Mouse (Mus musculus) gastrocnemius, postnatal 25 days (tissue): ENCODE data around the gene Il9. TPM values are rescaled to one million over a fixed set of nuclear protein-coding genes. Genes with fewer than 3 reads are reported as not detected.
A peak's percentile ranks its signal among the peaks of the same experiment; 100 is the strongest.

Experiments used
- DNase-seq: peaks from one replicate; pipeline ENCODE4 v3.0.0; 2022
- total RNA-seq, 2 experiments: library from RNA; stranded (reverse); gene quantifications; 1 replicate in 1 of 2; 2 replicates in 1 of 2; pipeline ENCODE4 v1.2.3; 2021

Il9 gene
- total RNA-seq, 2 experiments from 2014 or later = not detected

DNA sequence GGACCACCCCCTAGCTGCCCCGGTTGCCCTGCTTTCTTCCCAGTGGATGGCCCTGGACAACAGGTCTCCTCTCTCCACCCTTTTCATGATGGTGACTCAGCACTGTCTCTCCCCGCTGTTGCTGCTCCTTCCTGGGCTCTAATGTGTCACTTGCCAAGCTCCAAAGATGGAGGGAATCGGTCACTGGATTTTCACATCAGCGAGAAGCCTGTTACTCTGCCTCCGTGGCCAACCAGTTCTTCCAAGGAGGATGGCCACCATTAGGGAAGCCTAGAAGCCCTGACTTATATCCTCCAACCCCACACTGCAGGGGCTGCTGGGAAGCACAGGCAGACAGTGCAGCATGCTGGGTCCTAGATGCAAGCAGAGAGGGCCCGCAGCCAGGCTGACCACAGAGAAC is 10.8 kb downstream of the Il9 start:
- no peak for DNase-seq

- no peak for DNase-seq
These were observed 13.5 kb downstream of the Il9 start for GRCm38 (mm10) chr13:56468536-56468935.

- DNase-seq = no peak
These were observed 14.3 kb downstream of the Il9 start for GRCm38 (mm10) chr13:56467786-56468185.

- DNase-seq = no peak
These were observed 18.3 kb downstream of the Il9 start for GRCm38 (mm10) chr13:56463750-56464149.

DNA sequence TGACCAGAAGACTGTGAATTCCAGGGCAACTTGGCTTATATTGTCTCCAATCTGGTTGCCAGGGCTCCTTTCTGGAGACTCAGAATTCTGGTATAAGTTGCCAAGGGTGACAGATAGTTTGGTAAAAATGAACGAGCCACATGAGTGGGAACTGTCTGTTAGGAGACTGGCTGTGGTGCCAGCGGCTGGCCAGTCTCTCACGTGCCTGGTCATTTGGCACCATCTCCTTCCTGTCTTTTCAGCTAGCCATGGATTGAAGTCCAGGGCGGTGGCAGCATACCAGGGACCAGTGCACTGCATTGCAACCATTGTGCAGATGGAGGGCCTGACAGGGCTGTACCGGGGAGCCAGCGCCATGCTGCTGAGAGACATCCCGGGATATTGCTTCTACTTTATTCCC is 18.8 kb downstream of the Il9 start:
- no peak for DNase-seq

DNA sequence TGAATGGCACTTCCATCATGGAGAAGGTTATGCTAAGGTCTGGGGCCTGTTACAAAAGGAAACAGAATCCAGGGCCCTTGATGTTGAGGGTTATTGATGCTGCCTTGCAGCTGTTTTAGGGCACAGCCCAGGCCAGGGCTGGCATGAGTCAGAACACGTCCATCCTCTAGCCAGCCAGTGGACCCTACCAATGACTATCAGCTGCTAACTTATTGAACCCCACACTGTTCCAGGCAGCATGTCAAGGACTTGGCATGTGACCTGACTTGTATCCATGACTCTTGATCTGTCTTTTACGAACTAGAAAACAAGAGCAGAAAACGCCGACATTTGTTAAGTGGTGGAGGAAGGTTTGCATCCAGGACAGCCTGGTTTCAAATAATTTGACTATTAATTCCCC is 19.3 kb downstream of the Il9 start:
- no peak for DNase-seq

- no peak for DNase-seq
These were observed 20.6 kb downstream of the Il9 start for GRCm38 (mm10) chr13:56461460-56461859.

- DNase-seq = no peak
These were observed 24.0 kb downstream of the Il9 start for GRCm38 (mm10) chr13:56458001-56458400.

DNA sequence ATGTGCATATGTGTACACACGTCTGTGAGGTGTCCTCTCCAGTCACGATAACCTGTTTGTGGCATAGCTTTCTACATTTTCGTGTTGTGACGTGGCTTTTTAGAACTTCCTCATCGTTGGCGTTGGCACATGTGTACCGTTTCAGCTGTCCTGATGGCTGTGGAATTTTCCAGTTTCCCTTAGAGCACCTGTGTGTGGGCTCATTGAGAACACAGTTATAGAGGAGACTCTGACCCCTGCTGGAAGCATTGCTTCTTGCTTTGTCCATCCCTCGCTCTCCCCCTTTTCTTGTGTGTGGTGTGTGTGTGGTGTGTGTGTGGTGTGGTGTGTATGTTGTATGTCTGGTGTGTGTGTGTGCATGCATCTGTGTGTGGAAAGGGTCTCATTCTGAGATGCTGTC is 32.0 kb downstream of the Il9 start:
- DNase-seq = no peak

DNA sequence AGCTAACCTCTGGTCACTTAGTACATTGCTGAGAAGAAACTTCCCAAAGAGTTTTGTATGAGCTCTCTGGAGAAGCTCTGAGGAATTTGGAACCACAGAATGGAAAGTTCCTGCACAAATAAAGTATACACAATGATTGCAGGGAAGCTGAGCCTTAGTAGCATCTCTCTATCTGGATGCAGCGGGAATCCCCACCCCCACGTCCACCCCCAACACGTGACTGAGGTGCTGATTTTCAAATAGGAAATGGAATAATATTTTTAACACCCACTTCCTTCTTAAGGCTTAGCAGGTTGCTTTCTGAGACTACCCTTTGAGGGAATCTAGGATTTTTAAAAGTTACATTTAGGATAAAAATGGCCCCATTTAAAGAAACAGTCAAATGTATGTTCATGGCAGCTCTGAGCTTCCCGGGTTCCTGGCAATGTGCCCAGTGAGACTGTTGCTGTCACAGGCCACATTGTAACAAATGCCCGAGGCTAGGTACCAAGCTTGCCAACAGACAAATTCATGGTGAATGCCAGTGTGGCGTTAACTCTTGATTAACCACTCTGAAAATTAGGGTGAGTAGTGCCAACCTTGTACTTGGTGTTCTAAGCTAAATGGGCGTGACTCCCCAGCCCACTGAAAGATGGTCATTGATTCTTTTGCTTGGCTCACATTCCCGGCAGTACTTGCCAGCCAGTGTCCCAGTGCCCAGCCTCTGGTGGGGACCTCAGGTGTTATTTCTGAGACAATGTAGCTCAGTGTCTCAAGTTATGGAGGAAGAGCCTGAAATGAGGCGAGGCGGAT is 32.6 kb downstream of the Il9 start:
- DNase-seq = no peak

DNA sequence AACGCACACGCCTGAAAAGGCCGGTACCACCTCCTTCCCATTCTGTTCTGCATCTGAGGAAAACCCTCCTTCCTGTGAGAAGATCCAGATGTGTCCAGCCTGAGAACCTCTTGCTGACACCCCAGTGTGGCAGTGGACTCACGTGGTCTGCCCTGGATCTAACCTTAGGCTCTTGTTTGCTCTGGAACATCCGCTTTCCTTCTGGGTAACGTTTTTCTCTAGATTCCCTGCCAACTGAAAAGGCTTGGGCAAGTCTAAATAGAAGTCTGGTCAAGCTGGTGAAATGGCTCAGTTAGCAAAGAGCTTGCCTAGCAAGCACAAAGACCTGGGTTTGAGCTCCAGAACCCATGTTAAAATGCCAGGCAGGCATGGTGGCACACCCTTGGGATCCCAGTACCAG is 37.0 kb downstream of the Il9 start:
- no peak for DNase-seq

DNA sequence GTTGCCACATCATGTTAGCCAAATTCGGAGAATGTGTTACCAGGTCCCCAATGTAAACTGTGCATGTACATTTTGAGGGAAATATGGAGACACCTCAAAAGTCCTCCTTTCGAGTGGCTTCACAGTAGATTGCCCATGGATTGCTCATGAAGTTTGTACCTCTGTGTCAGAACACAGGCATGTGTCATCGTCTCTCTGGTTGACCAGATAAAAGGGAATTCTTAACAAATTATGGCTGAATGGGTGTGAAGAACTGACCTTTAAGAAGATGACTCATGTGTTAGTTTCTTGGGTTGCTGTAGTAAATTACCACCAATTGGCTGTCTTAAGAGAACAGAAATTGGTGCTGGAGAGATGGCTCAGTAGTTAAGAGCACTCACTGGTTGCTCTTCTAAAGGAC is 37.9 kb downstream of the Il9 start:
- DNase-seq = no peak

DNA sequence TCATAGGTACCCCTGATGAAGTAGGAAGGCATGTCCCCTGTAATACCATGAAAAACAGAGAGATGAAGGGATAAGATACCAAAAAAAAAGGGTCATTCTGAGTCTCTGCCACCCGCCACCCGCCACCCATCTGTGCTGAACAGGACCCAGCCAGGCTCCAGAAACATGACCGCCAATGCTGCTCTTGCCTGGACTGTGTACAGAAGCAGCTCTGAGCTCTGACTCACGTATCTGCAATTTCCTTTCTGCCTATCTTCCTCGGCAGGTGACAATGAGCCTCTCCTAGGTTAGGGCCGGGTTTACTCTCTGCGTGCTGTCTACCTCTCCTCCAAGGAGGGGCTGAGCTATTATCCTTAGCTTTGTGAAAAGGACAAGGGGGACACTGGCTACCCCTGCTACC is 38.6 kb downstream of the Il9 start:
- no peak for DNase-seq

- peak; percentile 24 for DNase-seq
These were observed 43.6 kb downstream of the Il9 start, which contains the start of gene Slc25a48 for GRCm38 (mm10) chr13:56438211-56439075. TSS of gene Slc25a48 (plus strand) at chr13:56438355.

DNA sequence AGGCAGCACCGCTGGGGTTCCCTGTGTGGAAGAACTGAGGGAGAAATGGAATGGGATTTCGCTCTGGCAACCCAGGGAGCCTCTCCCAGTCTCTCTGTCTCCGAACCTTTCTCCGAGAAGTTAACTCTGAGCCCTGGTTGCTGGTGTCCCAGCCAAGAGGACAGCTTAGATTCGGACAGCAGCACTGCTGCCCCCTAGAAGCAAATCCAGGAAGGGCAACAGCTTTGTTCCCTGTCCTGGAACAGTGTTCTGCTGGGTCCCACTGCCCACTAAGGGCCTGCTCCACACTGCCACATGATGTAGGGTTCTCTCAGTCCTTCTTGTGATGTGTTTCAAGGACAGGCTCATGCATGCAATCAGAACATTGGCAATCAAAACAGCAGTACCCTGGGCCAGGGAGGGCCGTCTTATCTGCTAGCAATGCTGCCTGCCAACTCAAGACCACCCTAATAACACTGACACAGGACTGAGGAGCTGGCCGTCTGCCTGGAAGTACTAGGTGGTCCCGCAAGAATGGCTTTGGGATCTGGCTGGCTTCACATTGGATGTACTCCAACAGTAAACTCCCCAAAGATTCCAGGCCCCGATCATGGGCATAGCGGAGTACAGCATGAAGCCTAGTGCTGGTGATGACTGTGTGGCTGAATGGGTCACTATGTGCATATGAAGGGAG is 46.3 kb downstream of the Il9 start:
- DNase-seq = no peak

- DNase-seq = no peak
These were observed 47.7 kb downstream of the Il9 start for GRCm38 (mm10) chr13:56434311-56434751.

DNA sequence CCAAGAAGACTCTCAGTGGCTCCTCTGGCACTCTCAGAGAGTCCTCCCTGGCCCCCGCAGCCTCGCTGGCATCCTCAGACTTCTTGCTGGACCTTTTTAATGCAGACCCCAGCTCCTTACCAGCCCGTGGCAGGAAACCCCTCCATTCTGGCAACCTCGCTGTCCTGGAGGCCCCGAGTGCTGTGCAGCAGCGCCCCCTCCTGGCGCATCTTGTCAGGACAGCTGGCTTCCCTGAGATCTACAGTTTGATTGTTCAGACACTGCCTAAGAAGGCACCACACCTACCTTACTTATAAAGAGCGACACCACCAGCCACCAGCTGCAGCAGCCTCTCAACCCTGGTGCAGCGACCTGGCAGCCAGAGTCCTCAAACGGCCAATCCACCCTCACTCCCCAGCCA is 48.6 kb downstream of the Il9 start:
- DNase-seq = no peak

GRCm38 (mm10) chr13:56432496-56432895 is 49.5 kb downstream of the Il9 start:
- DNase-seq = no peak
